Mouse (Mus musculus) heart, postnatal 4 days (tissue): Measurements from ENCODE around the gene Fgfr2. TPM values are rescaled to one million over a fixed set of nuclear protein-coding genes. Genes with fewer than 3 reads are reported as not detected.

Experiments
- DNase-seq: peaks from one replicate; pipeline ENCODE4 v3.0.0; 2021
- total RNA-seq, 2 experiments: library from RNA; stranded (reverse); gene quantifications; 2 replicates each; pipeline ENCODE4 v1.2.3; 2021

Gene Fgfr2
- total RNA-seq, 2 experiments from 2014 or later = 10.2 to 10.6 TPM

DNA sequence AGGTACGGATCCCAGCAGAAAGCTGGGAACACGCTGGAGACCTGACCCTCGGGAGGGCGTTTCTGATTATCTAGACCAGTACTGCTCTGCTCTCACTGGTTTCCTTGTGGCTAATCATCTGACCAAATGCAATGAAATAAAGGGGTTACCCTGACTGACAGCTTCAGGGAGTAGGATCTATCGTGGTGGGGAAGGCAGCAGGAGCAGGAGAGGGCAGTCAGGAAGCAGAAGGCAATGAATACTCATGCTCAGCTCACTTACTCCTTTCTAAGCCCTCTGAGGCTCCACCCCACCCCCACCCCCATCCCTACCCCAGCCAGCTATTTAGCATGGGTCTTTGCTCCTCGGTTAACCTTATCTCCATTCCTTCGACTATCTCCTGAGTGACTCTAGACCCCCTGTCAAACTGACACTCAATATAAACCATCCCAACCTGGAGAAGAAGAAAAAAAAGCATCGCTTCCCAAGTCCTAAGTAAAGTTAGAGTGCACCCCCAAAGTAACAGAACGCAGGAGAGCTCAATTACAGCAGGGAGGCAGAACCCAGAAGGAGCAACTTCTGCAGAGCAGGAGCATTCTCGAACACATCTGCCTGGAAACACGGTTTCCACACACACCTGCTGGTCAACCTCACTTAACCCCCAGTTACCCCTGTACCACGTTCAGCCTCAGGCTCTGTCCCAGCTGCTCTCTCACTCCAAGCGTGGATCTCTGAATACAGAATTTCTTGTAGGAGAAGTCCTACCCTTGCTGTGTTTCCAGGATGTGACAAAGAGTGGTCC lies 730.7 kb downstream of the Fgfr2 start:
- DNase-seq = no peak

DNA sequence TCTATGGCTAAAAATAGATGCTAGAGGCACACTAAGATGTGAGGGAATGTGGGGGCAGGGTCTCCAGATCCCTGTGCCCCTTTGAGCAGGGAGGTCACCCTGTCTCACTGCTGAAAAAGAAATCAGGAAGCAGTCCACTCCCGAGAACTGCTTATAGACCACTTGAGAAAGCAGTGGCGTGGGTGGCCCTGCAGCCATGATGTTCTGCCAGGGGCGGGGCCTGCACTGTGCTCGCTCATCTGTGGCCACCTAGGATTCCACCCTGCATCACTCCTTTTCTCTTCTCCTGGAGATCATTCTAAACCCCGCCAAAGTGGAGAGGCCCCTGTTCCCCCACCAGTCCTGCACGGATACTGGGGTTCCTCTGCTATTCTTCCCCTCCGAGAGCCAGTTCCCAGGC lies 733.7 kb downstream of the Fgfr2 start:
- no peak for DNase-seq

DNA sequence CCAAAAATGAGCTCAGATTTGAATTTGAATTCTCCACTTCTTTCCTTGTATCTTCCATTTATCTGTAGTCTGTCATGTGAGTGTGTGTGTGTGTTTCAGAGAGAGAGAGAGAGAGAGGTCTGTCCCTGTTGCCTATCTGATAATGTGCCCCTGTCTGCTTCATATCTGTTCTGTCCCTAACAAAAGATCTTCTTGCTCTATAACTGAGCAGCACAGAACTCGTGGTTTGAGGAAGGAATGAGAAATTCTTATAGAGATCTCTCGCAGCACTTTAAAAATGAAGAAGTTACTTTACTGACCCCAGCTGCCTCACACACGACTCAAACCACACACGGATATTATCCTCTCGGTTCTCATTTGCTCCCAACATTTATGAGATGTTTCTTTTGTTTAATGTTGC lies 735.6 kb downstream of the Fgfr2 start:
- no peak for DNase-seq

DNA sequence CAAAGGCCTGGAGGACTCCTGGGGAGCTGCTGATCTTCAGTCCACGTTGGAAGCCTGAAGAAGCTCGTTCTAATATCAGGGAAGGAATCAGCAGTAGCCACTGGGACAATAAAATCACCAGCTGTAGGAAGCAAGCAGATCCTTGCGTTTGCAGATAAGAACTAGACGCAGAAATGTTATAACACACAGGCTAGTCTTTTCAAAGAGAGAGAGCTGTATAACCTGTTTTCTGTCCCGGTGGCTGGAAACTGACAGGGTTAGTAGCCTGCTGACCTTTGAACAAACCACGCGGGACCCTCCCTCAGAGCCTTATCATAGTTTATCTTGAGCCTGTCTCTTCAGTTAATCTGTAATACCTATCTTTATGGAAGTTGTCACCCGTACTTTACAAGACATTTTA lies 736.8 kb downstream of the Fgfr2 start:
- no peak for DNase-seq

DNA sequence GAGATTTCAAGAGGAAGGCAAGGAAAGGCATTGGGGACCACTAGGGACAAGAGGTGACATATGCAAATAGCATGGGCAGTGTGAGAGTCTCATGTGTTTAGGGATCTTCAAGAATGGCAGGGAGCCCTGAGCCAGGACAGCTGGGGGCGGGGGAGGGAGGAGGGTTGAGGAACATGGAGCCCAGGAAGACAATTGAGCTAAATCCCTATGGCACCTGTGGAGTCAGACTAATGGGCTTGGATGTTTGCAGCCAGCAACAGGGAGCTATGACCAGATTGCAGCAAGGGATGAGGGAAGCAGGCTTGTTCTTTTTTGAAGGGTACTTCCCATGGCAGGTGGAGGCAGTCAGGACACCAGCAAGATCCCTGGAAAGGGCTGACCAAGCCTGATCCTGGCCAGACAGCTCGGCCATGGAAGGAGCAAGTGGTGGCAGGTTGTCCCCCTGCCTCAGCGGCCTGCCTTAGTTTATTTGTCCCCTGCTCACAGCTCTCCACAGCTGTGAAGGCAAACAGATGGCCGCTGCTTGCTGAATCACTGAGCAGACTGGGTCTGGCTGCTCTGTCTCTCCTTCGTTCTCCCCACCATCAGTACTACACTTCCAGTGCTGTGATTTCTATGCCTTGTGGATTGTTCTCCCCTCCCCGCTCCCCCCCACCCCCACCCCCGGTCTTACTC lies 737.6 kb downstream of the Fgfr2 start:
- DNase-seq = no peak

DNA sequence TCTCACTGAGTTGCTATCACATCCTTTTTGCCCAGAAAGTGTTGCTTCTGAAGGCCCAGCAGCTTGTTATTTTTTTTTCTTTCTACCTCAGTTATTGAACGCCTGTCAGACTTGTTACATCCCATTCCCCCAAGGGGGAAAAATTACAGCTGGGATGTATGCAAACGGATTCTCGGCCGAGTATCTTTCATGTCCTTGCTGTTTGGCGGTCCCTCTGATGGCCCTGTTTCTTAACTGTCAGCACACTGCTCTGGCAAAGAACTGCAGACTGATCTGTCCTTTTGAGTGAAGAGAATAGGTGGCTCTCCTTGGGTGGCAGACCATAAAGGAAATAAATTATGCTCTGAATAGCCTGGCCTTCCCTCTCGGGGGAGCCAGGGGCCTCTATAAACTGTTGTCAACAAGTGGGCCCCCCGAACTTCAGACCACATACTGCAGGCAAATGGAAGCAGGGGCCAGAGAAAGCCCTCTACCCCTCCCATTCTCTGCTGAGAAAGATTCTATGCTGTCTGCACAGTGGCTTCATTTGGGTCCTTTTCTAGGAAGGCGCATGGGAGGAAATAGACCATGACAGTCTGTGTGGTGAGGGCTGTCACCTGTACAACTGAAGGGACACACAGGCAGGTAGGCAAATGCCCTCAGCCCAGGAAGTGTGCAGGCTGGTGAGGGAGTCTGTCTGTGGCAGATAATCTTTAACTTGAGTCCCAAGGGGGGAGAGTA lies 738.3 kb downstream of the Fgfr2 start:
- no peak for DNase-seq

DNA sequence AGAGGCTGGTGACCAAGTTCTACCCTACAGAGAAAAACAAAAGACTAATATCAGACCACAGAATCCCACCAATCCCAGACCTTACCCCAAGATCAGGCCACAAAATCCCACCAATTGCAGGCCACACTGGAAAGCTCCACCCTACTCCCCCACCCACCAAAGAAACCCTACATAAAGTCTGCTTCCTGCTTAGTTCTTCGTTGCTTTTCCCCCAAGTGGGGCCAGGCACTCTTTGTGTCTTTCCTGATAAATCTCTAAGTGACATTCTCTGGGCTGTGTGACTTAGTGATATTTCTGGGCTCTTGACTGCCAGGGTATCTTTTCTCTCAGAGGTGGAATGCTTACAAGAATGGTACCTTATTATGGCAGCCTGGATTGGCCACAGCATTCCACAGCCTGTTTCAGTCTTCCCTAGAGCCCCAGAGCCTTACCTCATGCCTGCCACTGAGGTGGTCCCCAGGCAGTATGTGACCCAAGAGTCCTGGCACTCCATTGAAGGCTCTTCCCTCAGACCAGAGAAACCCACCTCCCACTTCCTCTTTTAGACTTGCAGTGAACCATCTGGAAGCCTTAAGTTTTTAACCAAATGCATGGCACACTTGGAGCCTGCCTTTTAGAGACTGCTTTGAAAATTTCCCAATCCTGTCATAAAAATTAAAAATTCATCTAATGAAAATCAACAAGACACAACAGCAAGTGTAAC lies 742.4 kb downstream of the Fgfr2 start:
- no peak for DNase-seq

DNA sequence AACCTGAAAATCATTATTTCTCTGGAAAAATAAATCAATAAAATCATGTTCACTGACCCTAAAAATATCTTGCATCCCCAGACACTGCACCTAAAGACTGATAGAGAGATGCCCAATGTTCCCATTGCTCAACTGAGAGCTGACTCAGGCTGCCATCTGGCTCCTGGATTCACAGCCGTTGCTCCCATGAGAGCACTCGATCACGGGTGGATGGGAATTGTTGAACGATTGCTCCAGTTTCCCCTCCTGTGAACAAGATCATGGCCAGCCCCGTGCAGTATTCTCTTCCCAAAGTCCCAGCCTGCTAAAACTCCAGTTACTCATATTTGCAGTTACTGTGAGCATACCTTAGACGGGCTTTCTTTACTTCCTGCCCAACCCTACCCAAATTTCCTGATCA lies 745.2 kb downstream of the Fgfr2 start:
- DNase-seq = no peak

DNA sequence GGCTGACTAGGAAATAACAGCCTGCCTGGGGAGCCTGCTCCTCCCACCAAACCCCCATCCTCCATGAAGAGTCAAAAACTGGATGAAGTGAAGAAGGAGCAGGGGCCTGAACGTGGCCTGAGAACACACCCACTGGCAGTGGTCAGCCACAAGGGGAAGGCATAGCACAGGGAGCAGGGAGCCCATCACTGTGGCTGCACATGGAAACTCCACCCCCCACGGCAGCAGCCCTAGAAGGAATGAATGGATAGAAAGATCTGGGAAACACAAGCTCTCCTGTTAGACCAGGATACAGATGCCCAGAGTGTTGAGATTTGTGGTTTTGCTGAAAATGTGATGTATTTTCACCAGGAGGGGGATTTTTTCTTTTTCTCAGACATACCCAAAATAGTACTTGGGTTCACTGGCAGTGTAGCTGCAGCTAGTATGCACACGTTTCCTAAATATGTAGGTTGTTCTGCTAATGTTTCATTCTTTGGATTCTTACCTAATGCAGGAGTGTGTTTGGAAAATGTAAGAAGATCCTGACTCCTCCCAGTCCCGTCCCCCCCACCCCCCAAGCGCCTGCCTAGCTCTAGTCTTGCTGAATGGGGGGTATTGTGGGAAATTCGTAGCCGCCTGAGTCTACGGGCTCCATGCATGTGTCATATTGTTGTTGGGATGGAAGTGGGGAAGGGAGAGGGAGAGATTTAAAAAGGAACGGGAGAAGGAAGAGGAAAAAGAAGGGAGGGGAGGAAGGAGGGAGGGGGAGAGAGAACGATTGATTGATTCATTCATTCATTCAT lies 749.4 kb downstream of the Fgfr2 start:
- no peak for DNase-seq

DNA sequence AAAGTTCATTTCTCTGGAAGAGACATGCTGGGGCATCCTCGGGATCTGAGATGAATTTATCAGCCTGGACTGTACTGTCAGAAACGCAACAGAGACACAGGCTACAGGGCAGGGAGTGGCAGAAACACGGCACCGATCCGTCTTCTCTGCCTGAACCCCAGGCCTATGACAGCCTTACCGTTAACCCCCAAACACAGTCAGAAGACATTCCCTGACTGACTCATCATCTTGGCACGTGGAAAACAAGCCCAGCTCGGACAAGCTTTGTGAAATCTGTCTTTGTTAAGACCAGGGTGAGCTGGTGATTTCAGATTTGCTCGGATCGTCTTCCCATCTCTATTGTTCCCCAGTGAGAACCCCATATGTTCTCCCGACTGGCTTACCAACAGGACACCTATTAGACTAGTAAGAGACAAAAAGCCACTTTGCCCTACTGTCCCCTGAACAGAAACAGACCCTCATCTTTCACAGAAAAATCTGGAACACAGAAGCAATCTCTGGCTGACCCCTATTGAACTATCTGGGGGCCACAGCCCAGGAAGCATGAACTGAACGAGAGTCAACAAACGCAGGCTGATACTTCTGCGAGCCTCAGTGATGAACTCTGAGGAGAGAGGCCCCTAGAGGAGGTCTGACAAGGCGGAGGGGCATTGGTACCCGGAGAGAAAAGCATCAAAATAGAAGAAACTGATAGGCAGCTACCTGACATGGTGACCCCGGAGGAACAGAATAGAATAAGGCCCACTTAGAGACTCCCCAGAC lies 750.2 kb downstream of the Fgfr2 start:
- no peak for DNase-seq

DNA sequence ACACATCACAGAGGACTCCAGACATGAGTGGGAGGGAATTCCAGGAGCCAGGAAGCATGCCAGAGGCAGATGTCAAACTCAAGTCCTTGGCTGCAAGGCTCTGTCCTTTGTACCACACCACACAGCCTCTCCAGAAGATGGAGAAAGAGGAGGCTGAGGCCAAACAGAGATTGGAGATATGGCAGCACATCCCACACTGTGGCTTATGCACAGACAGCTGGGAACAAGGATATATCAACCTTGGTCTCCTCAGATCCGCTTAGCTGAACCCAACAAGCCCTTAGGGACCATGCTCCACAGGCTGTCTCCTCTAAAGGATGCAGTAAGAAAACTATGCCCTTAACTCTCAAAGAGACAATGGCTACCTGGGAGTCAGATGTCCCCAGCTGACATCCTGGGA lies 751.3 kb downstream of the Fgfr2 start:
- no peak for DNase-seq

DNA sequence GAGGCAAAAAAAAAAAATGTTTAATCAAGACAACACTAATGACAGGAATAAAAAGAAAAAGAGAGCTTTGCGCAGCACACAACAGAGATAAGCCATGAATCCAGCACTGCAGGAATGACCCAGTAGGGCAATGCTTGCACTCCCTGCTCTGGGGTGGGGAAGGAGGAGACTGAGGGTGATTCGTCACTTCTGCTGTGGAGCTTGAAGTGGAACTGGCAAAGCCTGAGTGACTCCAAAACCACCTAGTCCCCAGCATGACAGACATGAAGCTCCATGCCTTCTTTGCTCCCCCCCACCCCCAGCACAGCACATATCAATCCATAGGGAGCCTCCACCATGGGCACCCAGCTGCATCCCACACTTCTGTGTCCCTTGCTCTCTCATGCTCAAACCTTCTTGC lies 753.4 kb downstream of the Fgfr2 start:
- DNase-seq = no peak

DNA sequence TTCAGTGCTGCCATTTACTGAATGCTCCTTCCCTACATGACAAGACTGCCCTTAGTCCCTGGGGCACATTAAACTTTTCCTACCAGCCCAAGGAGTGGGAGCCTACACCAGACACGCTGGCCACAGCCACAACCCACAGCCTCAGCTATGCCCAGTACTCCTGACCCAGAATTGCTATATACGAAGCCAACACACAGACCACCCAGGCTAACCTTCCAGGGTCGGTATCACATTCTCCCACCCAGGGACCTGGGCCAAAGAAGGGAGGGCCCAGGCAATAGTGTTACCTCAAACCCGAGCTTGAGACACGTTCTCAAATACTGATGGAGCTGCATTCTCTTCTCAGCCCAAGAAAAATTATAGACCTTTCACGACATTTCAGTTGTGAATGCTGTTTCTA lies 754.3 kb downstream of the Fgfr2 start:
- no peak for DNase-seq

DNA sequence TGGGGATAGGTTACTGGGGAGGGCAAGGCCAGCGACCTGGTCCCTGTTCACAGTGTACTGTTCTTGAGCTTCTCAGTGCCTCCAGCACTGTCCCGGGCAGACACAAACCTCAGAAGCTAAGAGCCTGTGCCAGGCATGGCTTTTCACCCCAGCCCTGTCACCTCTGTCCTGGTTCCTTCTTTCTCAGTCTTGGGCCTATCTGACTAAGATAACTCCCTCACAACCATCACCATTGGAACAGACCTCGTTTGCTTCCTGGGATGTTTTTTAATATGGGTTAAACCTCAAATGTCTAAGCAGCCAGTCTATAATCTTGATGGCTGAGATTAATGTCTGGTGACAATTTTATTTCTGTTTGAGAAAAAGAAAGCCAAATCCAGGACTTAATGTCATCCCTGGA lies 755.8 kb downstream of the Fgfr2 start:
- no peak for DNase-seq

DNA sequence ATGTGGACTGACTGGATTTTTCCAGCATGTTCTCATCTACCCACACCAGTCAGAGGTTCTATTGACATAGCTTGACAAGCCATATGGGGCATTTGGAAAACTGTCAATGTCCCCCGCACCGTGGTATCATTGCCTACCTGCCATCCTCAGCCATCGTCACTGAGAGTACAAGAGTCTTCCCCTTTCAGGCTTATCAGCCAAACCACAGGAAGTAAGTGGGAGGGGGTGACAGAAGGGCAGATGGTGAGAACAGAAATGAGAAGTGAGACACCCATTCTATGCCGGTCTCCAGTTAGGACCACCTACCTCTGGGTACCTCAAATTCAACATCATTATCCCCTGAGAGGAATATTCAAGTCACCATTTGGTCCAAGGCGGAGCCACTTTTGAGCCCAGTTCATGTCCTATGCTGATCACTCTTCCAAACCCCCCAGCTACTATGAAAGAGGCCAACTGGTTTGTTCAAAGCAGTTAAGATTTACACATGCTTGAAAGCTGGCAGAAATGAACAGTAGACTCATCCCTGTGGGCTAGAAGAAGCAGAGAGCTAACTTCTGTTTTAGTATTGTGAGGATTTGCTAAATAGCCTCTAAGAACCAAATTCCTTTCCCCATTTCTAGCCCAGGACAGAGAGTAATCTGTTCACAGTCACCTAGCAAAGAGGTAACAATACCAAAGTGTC lies 757.3 kb downstream of the Fgfr2 start:
- DNase-seq = no peak

DNA sequence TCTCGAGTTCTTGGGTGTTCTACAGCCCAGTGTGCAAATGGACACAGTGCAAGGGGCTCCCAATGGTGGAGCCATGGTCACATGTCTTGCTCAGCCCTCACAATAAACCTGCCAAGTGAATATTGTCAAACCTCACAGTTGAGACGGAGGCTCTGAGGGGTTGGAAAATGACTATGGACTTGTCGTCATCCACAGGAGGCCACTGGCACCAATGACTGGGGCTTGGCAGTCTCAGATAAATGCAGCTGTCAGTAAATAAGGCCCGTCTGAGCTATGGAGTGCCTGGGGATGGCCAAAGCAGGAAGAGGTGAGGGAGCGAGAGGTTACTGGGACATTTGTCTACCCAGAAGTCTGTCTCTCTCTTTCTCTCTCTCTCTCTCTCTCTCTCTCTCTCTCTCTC lies 758.0 kb downstream of the Fgfr2 start:
- no peak for DNase-seq

DNA sequence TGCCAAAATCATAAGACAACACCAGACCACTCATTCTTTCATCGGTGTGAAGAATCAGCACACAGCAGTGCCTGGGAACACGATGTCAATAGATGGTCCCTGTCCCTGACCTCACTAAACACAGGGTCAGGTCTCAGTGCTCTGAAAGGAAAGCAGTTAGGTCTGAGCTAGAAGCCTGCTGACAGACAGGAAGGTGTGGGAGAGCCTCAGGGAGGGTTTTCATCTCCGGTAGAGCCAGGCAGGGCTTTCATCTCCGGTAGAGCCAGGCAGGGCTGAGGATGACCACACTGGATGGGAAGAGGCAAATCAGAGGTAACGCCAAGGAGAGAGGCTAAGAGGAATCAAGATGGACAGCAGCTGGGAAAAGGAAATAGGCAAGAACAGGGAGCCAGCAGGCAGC lies 758.6 kb downstream of the Fgfr2 start:
- DNase-seq = no peak

DNA sequence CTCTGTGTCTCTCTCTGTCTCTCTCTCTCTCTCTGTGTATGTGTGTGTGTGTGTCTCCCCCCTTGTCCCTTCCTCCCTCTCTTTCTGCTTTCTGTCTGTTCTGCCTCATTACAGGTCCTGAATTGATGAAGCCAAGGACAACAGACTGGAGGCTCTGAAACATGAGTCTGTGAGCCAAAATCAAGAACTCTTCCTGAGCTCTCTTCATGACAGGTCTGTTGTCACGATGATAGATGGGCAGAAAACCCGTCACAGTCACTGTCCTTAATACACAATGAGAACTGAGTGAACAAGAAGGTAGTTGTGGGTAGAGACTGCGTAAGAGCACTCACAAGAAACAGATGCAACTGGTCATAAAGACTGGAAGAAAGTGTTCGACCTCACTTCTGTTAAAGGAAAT lies 762.8 kb downstream of the Fgfr2 start:
- no peak for DNase-seq

DNA sequence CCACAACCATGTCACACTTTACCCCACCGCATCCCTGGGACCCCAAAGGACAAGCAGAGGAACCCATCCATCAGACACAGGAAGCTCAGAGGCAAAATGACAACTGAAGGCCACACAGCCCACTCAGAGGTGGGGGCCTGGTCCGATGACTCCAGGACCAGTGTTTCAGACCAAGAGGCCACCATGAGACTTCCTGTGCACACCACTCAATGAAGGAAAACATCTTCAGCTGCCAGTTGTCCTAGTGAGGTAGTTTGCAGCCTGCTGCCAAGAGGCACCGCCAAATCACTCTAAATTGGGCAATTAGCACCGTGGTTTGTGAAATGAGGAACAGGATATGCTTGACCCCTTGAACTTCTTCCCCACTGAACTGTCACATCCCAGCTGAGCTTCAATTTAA lies 764.4 kb downstream of the Fgfr2 start:
- no peak for DNase-seq

DNA sequence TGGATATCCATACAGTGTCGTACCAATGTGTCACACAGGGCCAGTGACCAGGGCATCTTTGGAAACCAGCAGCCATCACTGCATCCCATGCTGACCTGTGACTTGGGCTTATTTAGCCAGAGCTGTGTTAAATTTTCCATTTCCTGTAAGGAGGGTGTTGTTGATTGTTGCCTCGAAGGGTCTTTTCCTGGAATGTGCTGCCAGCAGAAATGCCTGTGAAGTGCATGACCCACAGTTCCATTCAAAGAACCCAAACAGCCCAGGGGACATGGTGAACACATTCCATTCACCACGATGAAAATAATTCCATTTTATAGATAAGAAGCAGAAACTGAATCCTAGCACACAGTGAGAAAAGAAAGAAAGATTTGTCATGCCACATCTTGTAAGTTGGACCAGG lies 764.9 kb downstream of the Fgfr2 start:
- no peak for DNase-seq

DNA sequence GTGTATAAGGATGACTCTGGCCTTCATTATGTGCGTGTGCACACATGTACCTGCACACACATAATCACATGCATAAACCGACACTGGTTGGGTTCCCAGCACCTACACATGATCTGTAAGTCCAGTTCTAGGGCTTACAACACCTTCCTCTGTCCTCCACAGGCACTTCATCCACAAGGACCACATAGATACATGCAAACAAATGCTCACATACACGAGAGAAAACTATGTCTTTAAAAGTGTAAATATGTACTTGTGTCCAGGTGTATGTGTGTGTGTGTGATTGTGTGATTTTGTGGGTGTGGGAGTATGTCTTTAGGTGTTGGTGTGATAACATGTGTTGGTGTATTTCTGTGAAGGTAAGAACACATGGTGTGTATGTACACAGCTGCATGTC lies 765.3 kb downstream of the Fgfr2 start:
- no peak for DNase-seq
